Mouse (Mus musculus): ENCODE data around the gene Dnase1l2.
"Not testable (repeated sequence)": the region's sequence is repeated elsewhere in the genome, so short reads cannot be mapped to it uniquely, and the experiment has no call there.

The Dnase1l2 gene

DNA sequence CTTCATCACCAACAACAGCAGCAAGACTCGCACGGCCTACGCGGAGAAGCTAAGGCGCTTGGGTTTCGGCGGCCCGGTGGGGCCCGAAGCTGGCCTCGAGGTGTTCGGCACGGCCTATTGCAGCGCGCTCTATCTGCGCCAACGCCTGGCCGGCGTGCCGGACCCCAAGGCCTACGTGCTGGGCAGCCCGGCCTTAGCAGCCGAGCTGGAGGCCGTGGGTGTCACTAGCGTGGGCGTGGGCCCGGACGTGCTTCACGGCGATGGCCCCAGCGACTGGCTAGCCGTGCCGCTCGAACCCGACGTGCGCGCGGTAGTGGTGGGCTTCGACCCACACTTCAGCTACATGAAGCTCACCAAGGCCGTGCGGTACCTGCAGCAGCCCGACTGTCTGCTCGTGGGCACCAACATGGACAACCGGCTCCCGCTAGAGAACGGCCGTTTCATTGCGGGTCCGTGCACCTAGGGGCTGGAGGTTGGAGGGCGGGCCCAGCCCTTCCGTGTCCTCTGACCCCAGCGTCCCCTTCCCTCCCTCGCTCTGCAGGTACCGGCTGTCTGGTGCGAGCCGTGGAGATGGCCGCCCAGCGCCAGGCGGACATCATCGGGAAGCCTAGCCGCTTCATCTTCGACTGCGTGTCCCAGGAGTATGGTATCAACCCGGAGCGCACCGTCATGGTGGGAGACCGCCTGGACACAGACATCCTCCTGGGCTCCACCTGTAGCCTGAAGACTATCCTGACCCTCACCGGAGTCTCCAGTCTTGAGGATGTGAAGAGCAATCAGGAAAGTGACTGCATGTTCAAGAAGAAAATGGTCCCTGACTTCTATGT, 28.0 kb upstream of the Dnase1l2 start:
- peak in 1 of 2 experiments; percentile 29 for DNase-seq

DNA sequence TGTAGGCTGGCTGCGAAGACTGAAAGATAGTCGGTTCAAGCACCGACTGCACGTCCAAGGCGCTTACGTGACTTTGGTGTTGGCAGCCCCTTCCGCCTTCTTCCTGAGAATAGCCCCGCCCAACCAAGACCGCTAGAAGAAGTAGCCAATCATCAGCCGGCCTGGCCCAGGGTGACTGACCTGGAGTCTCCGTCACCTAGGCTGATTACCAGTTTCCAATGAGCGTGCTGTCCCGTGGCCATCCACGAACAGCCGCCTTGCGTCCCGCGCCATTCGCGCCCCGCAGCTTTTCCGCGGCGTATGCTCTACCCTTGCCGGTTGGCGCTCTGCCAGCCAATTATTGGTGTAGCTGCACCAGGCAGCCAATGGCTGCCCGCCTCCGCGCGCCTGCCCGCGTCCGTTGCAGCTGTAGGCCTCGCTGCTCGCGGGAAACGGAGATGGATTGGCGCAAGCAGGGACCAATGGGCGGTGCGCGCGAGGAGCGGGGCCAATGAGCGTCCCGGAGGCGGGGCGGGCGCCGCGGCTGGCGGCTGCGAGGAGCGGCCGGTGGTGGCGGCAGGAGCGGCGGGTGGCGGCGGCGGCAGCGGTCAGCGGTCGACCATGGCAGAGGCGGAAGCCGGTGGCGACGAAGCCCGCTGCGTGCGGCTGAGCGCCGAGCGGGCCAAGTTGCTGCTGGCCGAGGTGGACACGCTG, 27.2 kb upstream of the Dnase1l2 start, which contains the start of the genes E4f1 and Pgp:
E4f1 (minus strand) TSS at position 404 of the 693 bp plus-strand sequence.
Pgp (plus strand) TSS at position 483 of the 693 bp plus-strand sequence.
- peak; percentile 97 for DNase-seq

DNA sequence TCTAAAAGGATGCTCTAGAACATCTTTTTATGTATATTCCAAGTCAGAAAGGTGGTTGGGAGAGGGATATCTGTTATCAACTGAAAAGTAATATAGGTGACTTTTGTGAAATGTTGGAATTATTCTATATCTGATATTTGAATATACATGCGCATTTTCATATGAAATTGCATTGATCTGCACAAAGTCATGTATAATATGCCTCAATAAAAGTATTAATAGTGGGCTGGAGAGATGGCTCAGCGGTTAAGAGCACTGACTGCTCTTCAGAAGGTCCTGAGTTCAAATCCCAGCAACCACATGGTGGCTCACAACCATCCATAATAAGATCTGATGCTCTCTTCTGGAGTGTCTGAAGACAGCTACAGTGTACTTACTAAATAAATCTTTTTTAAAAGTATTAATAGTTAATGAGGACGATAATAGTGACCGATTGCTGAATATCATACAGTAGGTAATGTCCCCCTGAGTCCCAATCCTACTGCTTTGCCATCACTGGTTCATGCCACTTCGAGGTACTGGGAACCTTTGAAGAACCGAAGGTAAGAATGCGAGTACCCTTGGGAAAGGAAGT, 26.5 kb upstream of the Dnase1l2 start:
- DNase-seq: no peak

DNA sequence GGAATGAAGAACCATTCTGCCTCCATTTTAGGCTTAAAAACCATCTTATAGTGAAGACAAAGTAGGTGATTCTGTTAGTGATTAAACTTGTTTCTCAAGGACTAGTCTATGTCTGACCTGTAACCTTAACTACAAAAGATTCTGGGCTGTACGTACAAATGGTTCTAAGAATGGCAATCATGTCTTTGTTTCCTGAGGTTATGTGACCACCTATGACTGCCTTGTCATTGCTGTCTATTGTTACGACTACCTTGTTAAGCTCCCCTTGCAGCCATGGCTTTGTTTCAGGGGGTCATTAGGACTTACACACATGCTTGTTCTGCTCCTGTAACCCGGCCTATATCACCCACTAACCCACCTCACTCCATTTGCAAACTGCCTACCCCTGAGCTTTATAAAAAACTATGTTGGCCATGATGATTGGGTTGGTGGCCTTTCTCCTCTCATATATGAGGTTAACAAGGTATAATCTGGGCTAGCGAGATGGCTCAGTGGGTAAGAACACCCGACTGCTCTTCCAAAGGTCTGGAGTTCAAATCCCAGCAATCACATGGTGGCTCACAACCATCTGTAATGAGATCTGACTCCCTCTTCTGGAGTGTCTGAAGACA, 25.8 kb upstream of the Dnase1l2 start:
- DNase-seq: no peak

DNA sequence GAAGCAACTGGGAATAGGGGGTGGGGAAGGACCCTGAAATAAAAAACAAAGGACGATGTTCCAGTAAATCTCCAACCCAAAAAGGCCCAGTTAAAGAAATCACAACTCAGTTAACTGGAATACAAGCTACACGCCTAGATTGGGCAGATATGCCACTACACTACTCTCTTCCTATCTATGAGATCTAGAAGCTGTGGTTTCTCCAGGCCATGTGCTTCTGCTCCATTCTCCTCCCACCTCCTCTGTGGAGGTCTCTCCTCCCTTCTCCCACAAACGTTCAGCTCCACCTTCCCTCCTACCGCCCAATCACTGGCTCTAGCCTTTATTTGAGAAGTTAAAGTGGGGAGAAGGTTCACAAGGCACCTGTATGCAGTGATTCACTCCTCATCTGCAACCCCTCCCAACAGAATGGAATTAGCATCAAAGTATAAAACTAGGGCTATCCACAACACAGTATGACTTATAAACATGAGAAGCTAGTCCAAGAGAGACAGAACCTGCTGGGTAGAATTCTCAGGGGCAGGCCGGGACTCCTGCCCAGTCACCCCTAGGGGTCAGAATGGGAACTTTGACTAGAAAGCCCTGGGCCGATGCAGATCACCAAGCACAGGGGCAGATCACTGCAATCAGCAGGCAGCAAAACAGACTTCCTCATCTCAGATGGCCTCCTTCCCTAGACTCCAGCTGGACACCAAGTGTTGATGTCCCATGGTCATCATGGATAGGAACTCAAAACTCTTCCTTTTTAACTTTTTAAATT, 20.6 kb upstream of the Dnase1l2 start:
- DNase-seq: peak in 1 of 2 experiments; percentile 3

DNA sequence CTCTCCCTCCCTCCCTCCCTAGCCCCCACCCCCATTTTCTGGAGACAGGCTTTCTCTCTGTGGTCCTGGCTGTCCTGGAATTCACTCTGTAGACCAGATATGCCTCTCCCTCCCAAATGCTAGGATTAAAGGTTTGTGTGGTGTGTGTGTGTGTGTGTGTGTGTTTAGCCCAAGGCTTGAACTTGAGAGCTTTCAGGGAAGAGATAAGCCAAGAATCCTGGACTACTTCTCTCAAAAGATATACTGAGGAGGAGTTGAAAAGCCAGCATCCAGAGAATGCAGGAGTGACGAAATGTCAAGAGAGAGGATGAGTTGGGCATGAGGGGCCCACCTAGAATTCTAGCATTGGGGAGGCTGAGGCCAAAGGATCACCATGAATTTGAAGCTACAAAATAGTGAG, 20.0 kb upstream of the Dnase1l2 start:
- DNase-seq: no peak

DNA sequence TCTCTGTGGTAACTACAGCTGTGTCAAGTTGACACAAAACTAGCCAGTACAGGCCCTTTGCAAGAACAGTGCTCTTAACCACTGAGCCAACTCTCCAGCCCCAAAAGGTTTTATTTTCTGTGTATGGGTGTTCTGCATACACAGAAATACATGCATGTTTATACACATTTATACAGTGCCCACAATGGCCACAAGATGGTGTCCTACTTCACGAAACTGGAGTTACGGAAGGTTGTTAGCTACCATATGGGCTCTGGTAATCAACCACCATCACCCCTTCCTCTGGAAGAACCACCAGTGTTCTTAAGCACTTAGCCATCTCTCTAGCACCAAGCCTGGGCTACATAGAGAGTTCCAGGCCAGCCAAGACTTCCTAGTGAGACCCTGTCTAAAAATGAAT, 18.7 kb upstream of the Dnase1l2 start:
- no peak for DNase-seq

DNA sequence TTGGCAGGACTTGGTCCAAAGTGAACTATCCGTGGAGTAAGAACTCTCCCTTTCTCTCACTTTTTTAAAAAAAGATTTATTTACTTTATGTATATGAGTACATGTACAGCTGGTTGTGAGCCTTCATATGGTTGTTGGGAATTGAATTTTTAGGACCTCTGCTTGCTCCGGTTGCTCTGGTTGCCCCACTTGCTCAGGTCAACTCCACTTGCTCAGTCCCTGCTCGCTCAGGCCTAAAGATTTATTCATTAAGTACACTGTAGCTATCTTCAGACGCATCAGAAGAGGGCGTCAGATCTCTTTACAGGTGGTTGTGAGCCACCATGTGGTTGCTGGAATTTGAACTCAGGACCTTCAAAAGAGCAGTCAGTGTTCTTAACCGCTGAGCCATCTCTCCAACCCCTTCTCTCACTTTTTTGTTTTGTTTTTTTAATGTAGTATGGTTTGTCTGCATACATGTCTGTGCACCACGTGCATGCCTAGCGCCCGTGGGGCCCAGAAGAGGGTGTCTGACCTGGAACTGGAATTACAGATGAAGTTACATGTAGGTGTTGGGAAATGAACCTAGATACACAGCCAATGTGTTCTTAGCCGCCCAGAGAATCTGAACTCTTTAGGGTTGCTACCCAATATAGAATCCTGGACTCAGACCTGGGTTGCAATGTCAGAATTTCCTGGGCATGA, 12.8 kb upstream of the Dnase1l2 start:
- not testable (repeated sequence) for DNase-seq

DNA sequence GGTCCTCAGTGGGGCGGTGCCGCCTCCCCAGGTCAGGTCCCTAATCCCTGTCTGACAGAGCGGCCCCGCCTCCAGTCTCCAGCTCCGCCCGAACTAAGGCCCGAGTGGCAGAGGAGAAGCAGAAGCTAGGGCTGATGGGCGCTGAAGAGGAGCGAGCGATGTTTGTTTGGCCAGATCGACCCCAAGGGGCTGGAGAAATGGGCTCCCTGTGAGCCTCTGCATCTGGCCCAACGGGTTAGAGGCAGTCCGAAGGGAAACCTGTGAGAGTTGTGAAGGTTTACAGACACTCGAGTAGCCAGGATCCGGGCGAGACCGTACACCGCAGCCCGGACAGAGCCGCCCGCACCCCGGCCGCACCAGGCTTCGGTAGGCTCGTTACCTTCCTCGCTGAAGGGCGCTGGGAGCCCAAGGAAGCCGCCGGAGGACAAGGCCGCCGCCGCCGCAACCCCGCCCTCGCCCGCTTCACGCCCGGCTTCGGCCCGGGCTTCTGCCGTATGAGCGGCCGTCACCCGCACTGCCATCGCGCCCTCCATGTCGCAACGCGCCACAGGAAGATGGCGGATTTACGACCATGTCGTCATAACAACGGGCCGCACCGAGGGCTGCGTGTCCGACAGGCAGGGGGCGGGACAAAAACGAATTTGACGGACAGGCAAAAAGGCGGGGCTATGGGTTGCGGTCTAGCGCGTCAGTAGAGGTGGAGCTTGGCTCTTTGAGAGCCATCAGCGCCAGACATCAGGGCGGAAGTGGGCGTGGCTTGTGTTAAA, 12.0 kb upstream of the Dnase1l2 start:
- peak; percentile 99 for DNase-seq

DNA sequence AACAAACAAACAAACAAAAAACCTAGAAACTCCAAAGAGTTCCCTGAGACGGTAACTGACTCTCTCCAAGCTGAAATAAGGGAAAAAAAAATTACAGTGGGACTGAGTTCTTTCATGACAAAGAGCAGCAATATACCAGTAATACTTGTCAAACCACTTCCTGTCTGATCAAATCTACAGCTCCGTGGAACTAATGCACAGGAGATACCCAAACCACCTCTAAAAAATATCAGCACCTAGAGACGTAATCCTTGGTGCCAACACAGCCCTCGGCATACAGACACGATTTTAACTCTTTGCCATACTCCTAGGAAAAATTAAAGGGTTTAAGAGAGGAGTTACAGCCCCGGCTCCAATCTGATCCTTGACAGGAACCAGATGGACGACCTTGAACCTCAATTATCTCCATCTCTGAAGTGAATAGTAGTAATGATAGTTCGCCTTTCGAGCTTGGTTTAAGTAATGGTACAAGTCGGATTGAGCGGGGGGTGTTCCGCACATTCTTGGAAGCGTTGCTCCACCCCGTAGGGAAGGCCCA, 11.4 kb upstream of the Dnase1l2 start:
- DNase-seq: no peak

DNA sequence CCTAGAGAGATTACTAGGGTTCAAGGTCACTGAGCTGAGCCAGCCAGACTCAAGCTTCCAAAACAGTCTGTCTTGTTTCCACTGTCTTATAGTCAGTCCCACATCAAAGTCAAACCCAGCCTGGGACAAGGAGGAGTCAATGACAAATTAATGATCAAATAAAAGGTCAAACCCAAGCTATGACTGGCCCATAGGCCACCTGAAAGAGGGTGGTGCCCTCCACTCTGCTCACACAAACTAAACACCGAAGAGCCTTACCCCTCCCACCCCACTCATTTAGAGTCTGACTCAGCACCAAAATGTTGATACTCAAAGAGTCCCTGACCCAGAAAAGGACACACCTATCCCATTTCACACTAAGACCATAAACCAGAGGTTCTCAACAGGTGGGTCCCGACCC, 10.5 kb upstream of the Dnase1l2 start:
- no peak for DNase-seq

DNA sequence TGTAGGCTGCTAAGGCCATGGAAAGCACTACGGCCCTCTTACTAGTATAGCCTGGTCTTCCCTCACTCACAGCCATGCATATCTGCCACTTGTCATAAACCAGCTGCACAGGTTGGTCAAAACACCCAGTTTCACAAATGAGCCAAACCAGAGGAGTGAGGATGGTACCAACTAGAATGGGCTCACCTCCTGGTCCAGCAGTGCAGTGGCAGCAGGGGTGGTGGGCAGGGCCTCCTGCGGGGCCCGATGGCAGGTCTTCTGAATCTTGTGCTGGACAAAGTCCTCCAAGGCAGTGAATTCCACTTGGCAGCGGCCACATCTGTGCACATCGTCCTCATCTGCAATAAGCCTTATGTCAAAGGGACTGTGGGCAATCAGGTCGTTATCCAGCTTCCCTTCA, 8.3 kb upstream of the Dnase1l2 start:
- no peak for DNase-seq

DNA sequence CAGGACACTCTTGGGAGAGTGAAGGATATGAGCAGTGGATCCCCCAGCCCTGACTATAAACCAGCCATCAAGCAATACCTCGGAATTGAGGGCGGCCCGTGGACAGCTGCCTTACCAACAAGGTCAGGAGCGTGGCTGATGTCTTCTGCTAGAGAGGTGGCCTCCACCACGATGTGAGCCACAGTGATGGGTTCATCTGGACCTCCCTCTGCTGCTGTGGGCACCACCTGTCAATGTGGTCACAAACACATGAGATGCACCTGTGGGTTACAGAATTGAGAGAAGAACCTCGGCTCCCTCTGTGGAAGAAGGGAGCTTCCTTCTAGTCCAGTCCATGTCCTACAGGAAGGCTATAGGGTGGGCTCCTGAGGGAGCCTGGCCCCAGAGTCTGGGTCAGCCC, 6.6 kb upstream of the Dnase1l2 start:
- DNase-seq: no peak

DNA sequence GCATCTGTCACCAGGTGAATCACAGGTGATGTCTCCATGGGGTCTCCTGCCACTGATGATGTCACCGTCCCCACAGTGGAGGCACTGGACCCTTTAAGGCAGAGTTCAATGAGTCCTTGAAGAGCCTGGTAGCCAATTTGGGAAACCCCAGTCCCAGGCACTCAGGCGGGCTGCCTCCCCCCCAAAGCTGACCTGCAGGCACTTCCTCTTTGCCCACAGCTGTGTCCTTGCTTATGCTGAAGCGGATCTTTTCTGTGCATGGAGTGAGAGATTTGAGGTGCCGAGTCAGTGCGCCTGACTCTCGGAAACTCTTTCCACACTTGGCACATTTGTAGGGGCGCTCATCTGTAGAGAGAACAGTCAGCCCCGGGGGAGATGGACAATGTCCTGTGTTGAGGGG, 3.7 kb upstream of the Dnase1l2 start:
- no peak for DNase-seq

DNA sequence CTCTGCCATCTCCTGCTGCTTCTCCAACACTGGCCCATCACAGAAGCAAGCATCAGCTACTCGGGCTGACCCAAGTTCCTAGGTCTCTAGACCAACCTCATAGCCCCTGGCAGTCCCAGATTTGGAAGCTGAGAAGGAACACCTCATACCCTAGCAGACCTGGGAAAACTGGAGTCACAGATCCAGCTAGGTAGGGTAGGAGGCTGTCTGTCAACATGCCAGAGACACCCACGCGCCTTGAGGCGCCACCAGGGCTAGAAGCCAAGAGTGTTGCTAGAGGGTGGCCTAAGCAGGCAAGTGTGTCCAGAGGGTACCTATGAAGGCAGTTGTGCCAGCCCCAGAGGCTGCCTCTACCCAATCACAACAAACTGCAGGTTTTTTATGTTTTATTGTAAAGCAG, 504 bp upstream of the Dnase1l2 start:
- no peak for DNase-seq

DNA sequence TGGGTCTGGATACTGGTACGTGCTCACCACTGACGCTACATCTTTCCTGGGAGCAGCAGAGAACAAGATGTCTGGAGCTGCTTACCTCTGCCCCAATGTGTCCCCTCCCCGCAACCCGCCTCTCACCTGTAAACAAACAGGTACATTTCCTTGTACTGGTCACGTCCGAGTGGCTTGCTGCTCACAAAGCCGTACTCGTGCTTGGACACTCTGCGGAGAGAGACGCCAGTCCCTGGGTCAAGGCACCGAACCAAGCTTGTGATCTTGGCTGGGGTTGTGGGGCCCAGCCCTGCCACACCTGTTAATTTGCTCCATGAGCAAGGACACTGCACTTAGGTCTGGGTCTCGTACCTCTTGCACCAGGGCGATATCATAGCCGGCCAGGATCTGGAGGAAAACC, 798 bp downstream of the Dnase1l2 start:
- DNase-seq: no peak

DNA sequence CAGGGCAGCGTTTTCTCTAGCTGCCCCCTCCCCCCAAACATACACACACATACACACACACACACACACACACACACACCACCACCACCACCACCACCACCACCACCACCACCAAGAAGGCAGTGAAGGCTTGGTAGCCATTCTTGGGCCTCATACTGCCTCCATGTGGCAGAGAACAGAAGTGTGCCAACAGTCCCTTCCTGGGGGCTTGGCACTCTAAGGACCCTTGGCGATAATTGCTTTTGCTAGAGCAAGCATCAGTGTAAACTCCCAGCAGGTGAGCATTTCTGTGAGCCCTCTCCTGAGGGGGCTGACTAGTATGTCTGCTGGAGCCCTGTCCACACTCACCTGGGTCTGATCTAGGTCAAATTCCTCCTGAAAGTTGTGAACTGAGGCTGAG, 1.8 kb downstream of the Dnase1l2 start:
- DNase-seq: no peak

DNA sequence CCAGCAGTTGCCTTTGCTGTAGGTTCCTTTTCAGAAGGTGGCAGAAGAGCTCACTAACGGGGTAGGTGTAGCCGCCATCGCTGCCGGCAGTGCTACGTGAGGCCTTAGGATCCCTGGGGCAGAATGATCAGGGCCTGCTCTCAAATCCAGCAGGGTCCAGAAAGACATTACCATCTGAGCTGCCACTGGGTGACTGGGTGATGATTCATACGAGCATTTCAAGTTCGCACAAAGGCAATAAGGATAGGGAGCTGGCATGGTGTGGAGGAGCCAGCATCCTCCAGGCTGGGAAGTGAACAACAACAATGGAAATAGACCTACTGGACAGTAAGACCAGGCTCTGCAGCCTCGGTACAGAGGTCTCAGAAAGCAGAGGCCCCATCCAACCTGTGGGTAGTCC, 2.5 kb downstream of the Dnase1l2 start:
- DNase-seq: no peak

DNA sequence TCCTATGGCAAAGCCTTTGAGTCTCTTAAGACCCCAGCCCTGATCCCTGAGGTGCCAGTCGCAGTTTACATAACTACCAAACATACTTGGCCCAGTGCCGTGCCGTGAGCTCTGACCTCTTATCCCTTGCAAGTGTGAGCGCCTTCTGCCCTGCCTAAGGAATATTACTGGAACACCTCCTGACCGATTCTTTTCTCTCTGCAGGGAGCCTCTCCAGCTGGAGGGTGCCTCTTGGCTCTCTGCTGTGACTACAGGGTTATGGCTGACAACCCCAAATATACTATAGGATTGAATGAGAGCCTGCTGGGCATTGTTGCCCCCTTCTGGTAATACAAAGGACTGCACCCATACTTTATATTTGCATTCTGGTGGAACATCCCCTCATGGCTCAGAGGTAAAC, 5.9 kb downstream of the Dnase1l2 start:
- no peak for DNase-seq

DNA sequence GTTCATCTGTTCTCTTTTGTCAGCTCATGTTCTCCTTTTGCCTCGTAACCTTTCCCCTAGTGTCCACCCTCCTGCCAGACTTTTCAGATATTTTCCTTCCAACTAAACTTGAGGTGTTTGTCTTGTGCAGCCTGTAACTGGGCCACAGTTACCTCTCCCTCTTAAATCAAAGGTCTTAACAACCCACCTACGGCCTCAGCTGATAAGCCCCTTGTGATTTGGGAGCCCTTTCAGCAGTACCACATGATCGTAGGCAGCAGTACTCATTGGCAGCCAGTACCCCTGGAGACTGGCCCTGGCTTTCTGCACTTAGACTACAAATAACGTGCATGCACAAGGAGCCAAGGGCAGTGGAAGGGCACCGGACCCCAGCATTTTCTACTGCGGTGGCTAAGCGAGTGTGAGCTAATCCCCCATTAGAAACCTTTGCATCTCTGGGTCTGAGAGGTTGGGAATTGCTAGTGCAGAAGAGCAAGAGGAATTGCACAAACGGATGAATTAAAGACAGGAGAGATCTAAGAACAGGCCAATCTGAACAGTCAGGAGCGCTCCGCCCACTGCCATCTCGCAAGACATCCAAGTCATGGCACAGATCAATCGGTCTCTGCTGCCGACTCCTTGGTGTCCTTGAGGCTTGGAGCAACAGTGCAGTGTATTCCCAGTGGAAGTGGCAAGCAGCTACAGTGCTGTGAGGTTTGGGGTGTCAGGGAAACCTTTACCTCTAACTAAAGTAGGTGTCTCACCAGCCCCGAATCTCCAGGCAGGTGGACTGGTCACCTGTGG, 13.5 kb downstream of the Dnase1l2 start:
- DNase-seq: no peak
